Mouse (Mus musculus) heart, adult 2 months (tissue): Measurements from ENCODE around the gene Pex10.

Experiments
- CTCF ChIP-seq: fragments of 200-600 bp; IDR thresholded peaks from 2 replicates; pipeline ENCODE4 v1.8.1; 2022; ENCODE audit warnings: antibody characterized with exemption, mild to moderate bottlenecking, moderate library complexity
- EP300 ChIP-seq: fragments of 200-500 bp; IDR thresholded peaks from 2 replicates; pipeline ENCODE4 v1.6.1; 2011; ENCODE audit warnings: low read depth, low read length, control low read depth; ENCODE audit not compliant: insufficient read depth
- POLR2A ChIP-seq: fragments of 200-500 bp; IDR thresholded peaks from 2 replicates; pipeline ENCODE4 v1.6.1; 2011; ENCODE audit warnings: mild to moderate bottlenecking, low read depth, low read length, control low read depth; ENCODE audit not compliant: insufficient read depth

DNA sequence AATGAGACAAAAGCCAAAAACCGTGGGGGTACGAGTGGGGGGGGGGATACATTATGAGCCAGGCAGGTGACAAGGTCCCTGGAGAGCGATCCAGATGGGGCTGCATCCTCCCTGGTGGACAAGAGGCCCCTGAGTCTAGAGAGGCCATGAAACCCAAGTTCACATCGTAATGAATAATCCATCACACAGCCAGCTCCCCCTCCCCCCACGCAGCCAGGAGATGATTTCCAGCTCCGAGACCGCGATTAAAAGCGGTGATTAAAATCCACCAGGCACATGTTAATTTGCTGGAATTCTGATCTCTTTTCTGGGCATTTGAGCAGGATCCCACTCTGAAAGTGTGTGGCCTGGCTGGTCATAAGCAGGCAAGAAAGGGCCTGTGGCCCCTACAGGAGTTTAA, 46.0 kb upstream of the Pex10 start:
- TF ChIP-seq POLR2A (no peak), CTCF (no peak), EP300 (no peak)
